Mouse (Mus musculus): ENCODE measurements around the gene Gm44579.

The Gm44579 gene

GRCm38 (mm10) chr15:98220877-98221276 lies at the start of gene Gm44579, which contains the start of gene Olfr287:
Gene Gm44579 (minus strand): TSS chr15:98220977.
Gene Olfr287 (minus strand): TSS chr15:98221056.
- DNase-seq (ENCODE audit: low spot score in 2 of 2), result no peak

DNA sequence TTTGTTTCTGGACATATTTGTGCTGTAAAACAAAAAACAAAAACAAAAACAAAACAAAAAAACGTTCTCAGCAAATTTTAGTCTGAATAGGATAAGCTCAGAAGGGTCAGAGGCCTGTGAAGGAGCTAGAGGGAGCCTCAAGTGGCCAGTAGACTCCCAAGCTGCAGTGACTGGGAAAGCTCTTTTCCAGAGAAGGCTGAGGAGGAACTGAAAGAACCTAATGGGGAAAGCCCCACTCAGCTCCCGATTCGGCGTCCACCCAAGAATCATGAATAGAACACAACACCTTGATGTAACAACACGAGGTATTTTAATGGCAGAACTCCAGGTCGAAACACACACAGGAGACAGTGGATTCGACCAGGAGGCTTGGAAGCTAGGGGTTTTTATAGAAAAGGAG lies 37.0 kb upstream of the Gm44579 start:
- no peak for DNase-seq (ENCODE audit: low spot score in 2 of 2)

DNA sequence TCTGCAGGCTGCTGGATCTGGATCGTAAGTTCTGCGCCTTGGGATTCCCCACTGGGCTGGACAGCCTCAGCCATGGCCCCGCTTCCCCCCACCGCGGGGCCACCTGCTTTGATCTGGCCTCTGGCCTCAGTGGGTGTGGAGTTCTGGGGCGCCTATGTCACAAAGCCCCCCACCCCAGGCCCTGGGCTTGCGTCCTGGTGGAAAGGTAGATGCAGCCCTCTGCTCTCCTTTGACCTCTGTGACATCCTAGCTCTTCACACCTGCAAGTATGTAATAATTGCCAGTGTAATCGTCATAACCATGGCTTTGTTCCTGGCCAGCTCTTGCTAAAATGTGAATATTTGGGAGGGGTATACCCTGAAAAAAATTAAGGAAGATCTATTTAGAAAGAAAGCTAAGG lies 36.4 kb upstream of the Gm44579 start, which contains the start of gene H1fnt:
TSS of gene H1fnt (minus strand) at position 101 of the 400 bp plus-strand sequence.
- no peak for DNase-seq (ENCODE audit: low spot score in 2 of 2)

GRCm38 (mm10) chr15:98256271-98256670 lies 35.5 kb upstream of the Gm44579 start:
- DNase-seq (ENCODE audit: low spot score in 2 of 2), result no peak

- DNase-seq (ENCODE audit: low spot score in 2 of 2), result no peak
Measured at GRCm38 (mm10) chr15:98235442-98235841, 14.7 kb upstream of the Gm44579 start.

DNA sequence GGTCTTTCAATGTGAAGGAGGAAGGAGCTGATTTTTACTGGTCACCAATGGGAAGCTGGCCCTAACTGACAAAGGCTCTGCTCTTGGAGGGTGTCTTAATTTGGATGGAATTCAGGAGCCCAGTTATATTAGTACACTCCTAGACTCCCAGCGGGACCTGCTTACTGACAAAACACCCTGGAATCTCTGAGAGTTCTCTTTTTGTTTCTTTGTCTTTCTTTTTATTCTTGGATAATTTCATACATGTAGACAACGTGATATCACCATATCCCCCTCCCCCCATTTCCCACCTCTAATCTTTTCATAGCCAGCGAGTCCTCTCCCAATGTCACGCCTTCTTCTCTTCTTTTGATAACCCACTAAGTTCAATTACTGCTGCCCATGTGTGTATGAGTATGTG lies 13.6 kb upstream of the Gm44579 start, which contains the start of gene Olfr286:
TSS of gene Olfr286 (minus strand) at position 101 of the 400 bp plus-strand sequence.
- no peak for DNase-seq (ENCODE audit: low spot score in 2 of 2)

DNA sequence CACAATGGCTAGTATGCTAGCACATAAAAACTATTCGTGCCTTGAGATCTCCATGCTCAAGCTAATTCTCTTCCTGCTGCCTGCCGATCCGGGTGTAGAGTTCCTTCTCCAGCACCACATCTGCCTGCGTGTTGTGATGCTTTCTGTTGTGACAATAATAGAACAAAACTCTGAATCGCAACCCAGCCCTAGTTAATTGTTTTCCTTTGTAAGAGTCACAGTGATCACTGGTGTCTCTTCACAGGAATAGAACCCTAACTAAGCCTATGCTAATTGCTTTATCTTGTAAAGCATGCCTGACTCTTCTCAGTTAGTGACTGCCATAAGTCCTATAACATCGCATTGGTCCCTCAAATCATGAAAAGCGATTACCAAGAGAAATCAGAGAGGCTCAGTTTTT lies 5.3 kb upstream of the Gm44579 start:
- DNase-seq (ENCODE audit: low spot score in 2 of 2), result no peak

GRCm38 (mm10) chr15:98225610-98226009 lies 4.8 kb upstream of the Gm44579 start:
- no peak for DNase-seq (ENCODE audit: low spot score in 2 of 2)

DNA sequence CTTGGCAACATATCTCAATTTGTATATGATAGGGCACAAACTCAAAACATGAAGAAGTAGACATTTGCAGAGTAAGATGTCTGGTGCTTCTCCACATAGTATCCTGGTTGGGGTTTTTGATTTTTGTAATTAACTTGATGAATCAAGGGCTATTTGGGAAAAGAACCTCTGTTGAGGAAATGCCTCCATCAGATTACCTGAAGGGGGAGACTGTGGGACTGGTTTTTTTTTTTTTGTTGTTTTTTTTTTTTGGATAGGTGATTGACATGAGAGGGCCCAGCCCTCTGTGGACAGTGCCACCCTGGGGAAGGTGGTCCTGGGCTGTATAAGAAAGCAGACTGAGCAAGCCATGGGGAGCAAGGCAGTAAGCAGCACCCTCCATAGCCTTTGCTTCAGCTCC lies 1.6 kb upstream of the Gm44579 start:
- DNase-seq (ENCODE audit: low spot score in 2 of 2), result no peak

DNA sequence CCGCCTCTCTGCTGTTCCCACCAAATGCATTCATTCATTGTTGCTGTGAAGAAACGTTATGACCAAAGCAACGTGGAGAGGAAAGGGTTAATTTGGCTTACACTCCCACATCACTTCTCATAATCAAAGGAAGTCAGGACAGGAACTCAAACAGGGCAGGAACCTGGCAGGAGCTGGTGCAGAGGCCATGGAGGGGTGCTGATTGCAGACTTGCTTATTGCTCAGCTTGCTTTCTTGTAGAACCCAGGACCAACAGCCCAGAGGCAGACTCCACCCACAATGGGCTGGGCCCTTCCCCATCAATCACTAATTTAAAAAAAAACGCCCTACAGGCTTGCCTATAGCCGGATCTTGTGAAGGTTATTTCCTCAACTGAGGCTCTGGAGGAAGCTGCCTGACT lies 6.6 kb downstream of the Gm44579 start:
- no peak for DNase-seq (ENCODE audit: low spot score in 2 of 2)

DNA sequence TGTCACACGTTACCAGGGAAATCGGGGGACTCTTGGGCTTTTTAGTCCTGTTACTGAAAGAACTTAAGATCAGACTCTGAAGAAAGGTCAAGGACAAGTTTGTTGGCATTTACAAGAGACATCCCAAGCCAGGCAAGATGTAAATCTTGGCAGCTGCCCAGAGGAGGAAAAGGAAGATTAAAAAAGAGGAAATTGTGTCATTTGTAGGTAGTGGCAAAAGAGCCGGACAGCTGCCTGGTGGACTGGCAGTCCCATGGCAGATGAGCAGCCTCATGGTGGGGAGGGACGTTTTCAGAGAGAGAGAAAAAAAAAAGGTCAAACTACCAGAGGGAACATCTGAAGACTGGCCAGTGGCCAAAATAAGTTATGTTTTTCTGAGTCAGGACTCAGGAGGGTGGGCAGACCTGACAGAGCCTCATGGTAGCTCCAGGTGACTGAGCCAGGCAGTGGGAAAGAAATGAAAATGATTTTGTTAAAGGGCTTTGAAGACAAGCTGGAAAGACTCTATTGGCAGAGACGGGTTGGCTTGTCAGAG lies 7.4 kb downstream of the Gm44579 start:
- DNase-seq (ENCODE audit: low spot score in 2 of 2), result no peak

DNA sequence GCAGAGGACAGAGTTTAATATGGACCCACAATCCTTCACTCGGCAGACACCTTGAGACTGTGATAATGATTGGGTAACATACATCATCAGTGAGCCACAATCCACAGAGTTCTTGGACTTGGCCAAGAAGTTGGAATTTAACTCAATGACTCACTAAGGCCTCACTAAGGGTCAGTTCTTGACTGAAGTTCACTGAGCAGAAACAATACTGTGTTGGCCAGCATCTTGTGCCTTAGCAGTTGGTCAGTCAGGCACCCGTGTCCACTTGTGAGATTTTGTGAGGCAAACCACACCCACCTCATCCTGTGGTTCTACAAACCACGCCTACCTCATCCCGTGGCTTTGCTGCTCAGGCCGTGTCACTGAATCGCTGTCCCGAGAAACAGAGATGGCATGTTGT lies 11.1 kb downstream of the Gm44579 start:
- DNase-seq (ENCODE audit: low spot score in 2 of 2), result no peak

DNA sequence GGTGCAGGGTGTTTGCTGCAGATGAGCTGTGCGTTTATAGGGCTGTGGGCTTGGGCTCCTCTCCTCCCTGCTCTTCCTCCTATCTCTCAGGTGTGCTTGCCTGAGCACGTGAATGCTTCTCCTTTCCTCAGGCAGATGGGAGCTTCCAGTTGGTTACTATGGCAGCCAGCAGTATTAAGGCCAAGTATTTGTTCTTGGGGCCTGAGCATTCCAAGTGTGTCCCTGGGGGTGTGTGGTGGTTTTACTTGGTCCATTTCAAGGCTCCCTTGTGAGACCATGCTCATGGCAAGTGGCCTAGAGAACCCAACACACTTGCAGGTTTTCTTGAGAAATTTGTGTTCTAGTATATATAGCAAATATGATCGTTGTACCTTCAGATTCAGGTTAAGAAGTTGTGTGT lies 25.3 kb downstream of the Gm44579 start, which contains the start of gene Olfr288:
TSS of gene Olfr288 (minus strand) at position 101 of the 400 bp plus-strand sequence.
- DNase-seq (ENCODE audit: low spot score in 2 of 2), result no peak

- no peak for DNase-seq (ENCODE audit: low spot score in 2 of 2)
Measured at GRCm38 (mm10) chr15:98184456-98184855, 36.3 kb downstream of the Gm44579 start.

DNA sequence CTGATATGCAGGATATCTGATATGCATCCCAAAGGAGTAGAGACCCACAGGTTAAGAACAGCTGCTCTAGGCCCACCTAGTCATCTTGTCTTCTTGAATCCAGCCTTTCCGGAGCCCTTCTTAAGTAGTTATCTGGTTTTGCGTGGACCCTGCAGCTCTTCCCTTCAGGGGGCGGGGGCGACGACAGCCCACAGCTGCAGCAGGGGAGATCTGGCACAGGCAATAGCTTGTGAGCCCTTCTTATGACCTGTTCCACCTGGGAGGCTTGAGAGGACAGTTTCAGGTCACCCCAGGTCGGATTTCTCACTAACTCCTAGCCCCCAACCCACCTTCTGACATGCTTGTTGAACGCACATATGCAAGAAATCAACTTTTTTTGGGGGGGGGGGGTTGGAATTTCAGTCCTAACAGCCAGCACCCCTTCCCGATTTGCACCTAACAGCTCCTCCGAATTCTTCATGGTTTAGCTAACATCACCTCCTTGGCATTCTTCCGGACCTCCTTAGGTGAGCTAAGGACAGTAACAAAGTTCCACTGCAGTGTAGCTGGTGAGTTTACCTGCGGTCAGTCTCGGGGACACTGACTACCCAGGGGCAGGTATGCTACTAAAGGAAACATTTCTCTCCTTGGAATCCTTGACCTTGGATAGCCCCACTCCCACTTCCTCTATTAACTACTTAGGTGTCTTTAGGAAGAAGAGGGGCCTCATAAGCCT lies 38.8 kb downstream of the Gm44579 start:
- no peak for DNase-seq (ENCODE audit: low spot score in 2 of 2)

DNA sequence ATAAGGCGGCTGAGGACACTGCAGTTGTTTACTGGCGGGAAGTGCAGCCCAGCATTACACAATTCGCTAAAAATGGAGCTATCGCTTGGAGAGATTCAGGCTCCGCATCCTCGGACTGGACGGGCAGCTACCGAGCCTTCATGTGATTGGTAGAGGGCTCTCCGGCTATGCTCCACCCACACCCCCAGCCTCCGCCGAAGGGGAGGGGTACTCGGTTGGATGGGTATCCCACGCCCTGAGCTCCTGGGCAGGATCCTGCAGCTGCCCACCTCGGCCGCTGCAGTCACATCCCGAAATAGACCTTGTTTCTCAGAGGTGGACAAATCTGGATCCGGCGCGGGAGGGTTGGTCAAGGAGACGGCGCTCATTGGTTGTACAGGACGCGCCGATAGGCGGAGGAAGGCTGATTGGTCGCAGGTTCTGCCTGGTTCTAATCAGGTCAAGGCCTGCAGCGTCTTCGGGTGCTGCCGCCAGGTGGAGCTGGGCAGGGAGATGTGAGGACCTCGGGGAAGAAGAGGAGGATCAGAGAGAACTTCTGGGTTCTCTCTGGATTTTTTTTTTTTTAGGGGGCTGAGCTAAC lies 39.6 kb downstream of the Gm44579 start:
- peak; percentile 91 to 94 for DNase-seq (ENCODE audit: low spot score in 2 of 2)

GRCm38 (mm10) chr15:98180567-98181131 lies 40.1 kb downstream of the Gm44579 start:
- DNase-seq (ENCODE audit: low spot score in 2 of 2), result no peak

DNA sequence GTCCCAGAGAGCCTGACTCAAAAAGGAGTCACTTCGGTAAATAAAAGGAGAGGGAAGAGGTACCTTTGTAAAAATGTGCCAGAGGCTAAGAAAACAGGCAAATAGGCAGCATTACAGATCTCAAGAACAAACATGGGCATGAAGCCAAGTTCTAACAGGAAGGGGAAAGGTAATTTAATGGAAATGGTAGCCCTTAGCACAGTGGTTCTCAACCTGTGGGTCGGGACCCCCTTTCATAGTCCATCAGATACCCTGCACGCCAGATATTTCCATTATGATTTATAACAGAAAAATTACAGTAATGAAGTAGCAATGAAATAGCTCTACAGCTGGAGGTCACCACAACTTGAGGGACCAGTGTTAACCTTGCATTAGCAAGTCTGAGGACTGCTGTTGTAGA lies 43.5 kb downstream of the Gm44579 start:
- DNase-seq (ENCODE audit: low spot score in 2 of 2), result no peak

DNA sequence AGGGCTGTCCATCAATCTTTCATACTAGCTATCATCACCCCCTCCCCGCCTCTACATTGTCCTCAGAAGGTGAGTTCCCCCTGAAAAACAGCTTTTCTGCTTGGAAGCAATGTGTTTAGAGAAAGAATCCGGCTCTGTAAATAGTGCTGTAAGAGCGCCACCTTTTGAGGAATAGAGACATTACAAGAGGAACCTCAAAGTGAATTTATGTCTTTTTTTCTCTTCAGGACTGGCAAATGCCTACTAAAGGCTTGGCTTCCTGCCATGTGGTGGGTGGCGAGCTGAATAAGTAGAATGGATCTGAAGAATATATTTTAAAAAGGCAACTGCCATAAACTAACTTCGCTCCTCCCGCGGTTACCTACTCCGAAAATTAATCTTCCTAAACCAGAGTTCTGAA lies 47.0 kb downstream of the Gm44579 start:
- DNase-seq (ENCODE audit: low spot score in 2 of 2), result peak; percentile 56 to 73

GRCm38 (mm10) chr15:98172113-98172512 lies 48.7 kb downstream of the Gm44579 start:
- DNase-seq (ENCODE audit: low spot score in 2 of 2), result no peak

DNA sequence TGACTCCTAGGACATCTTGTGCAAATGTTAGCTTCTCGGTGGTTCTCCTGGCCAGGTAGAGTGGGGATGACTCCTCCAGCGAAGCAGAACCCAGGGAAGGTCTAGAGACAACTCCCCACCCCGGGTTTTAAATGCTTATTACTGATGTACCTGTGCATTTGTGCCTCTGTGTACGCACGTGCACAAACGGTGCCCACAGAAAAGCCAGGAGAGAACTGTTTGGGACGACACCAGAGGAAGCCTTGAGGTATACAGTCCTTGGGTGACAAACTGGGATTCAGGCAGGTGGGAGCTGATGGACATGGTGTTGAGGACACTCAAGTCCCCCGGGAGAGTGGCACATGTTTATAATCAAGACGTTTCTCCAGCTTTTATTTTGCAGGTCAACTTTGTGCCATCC lies 49.9 kb downstream of the Gm44579 start:
- DNase-seq (ENCODE audit: low spot score in 2 of 2), result no peak

DNA sequence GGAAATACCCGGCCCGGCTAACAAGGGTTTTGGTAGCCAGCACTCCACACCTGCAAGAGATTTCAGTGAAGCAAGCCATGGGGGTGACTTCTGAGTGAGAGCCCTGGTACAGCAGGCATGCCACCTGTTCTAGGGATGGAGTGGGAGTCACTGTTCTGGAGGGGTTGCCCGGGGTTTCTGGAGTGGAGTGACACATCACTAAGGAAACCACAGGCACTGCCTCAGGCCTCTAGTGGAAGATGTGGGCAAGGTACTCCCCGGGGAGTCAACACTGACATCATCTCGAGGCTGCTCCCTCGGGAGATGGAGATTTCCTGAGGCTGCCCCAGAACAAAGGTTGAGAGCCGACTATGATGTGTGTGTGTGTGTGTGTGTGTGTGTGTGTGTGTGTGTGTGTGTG lies 50.4 kb downstream of the Gm44579 start:
- peak; percentile 54 to 80 for DNase-seq (ENCODE audit: low spot score in 2 of 2)

- no peak for DNase-seq (ENCODE audit: low spot score in 2 of 2)
Measured at GRCm38 (mm10) chr15:98168622-98169004, 52.2 kb downstream of the Gm44579 start.
